Mouse (Mus musculus): ENCODE results near the gene Grap2.

DNA sequence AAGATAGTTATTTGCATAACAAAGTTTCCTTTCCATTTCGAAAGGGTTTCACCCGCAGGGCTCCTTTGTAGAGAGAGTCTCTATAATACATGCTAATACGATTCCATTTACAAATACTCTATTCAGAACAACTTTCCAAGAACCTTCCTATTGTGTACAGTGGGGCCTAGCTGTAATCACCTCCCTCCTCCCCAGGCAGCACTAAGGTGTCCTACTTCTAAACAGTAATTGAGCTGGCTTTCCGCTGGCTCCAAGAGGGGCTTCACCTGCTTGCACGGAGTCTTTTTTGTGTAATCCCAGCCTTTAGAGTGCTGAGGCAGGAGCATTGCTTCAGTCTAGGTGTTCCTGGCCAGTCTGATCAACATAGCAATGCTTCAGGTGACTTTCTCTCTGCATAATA is 46.8 kb downstream of the Grap2 start:
- no peak for TF ChIP-seq EP300 (IDR thresholded peaks at IDR 0.05; ENCODE audit: low read depth)
- TF ChIP-seq CTCF (IDR thresholded peaks at IDR 0.05; ENCODE audit: low read depth) = no peak

Measured in liver, postnatal 0 days (tissue).